Mouse (Mus musculus): Measurements from ENCODE around the gene Slit3. TPM values are rescaled to one million over a fixed set of nuclear protein-coding genes. Genes with fewer than 3 reads are reported as not detected.
A peak's percentile ranks its signal among the peaks of the same experiment; 100 is the strongest.

The Slit3 gene
- polyA plus RNA-seq, 1 experiment from 2014 or later: 11.1 TPM

DNA sequence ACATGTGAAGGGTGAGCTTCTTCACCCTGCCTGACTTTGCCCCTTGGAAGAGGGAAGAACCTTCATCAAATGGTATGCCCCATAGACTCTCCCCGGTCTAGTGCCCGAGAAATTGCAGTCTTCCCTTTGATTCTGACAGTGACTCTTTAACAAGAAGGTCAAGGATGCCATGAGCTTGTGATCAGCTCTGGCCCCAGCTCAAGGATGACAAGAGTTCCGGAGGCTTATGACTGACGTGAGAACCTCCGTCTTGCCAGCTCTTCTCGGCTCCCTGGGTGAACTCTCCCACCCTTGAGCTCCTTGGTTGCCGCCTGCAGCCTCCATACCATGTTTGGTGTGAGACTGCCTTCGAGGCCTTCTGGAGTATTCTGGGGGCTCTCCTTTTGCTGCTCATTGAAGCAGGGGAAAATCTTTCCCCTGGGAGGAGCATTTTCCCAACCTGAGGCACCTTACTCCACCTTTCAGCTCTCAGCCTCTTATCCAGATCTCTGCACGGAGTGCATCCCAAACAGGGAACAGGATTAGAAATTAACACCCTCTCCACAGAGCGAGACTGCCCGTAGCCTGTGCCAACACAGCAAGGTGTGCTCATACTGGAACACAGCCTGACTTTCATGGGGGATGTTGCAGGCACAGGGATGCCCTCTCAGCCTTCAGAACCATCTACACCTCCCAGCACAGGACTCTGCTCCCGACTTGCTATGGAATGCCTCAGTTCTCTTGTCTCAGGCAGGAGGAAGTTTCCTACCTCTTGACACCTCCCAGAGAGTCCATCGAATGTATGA lies 224.9 kb downstream of the Slit3 start:
- 83% methylated on average over 13 of the region's 13 CpGs for WGBS
- peaks cover 14% of the 10 kb centered on the region for H3K27me3 ChIP-seq (ENCODE audit: control insufficient read depth, insufficient read depth, low read length)
- DNase-seq (ENCODE audit: low spot score, missing footprints): no peak
- no peak overlapping the region for H3K9ac ChIP-seq (ENCODE audit: low read length)
- peaks cover 2% of the 10 kb centered on the region; the same call in 1 of the 2 replicates for H3K4me1 ChIP-seq (ENCODE audit: control insufficient read depth, insufficient read depth, low read length)
- no peak overlapping the region for H3K4me2 ChIP-seq
- H3K4me3 ChIP-seq (ENCODE audit: low read depth, low read length): no peak overlapping the region
- H3K9me3 ChIP-seq (ENCODE audit: control insufficient read depth, low read length): no peaks in the 10 kb centered on the region
- H3K27ac ChIP-seq (ENCODE audit: low read depth, low read length): no peak overlapping the region
- no peaks in the 10 kb centered on the region for H3K36me3 ChIP-seq (ENCODE audit: control insufficient read depth, insufficient read depth, low read length)
- ATAC-seq (ENCODE audit: low FRiP score): no peak

DNA sequence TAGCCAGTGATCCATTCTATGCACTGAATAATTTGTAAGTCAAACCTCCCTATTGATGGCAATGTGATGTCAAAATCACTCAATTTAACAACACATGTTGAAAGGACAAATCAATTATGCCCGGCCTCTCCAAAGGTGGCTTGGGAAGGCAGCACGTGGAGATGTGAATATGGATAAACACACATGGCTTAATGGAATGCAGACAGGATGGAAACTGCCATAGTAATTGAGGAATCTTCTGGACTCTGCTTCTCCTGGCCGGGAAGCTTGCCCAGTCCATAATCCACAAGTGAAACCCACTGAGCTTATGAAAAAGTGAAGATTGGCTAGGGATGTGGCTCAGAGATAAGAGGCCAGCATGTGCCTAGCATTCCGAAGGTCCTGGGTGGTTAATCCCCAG lies 227.1 kb downstream of the Slit3 start:
- H3K4me2 ChIP-seq: no peak overlapping the region
- H3K27ac ChIP-seq (ENCODE audit: low read depth, low read length): no peak overlapping the region
- no peaks in the 10 kb centered on the region for H3K36me3 ChIP-seq (ENCODE audit: control insufficient read depth, insufficient read depth, low read length)
- DNase-seq (ENCODE audit: low spot score, missing footprints) (no peak), ATAC-seq (ENCODE audit: low FRiP score) (no peak)
- no peak overlapping the region for H3K4me3 ChIP-seq (ENCODE audit: low read depth, low read length)
- H3K4me1 ChIP-seq (ENCODE audit: control insufficient read depth, insufficient read depth, low read length): peaks cover 8% of the 10 kb centered on the region; the same call in 1 of the 2 replicates
- 30% methylated on average over 4 of the region's 4 CpGs for WGBS
- no peaks in the 10 kb centered on the region for H3K9me3 ChIP-seq (ENCODE audit: control insufficient read depth, low read length)
- H3K9ac ChIP-seq (ENCODE audit: low read length): no peak overlapping the region
- peaks cover 19% of the 10 kb centered on the region for H3K27me3 ChIP-seq (ENCODE audit: control insufficient read depth, insufficient read depth, low read length)

DNA sequence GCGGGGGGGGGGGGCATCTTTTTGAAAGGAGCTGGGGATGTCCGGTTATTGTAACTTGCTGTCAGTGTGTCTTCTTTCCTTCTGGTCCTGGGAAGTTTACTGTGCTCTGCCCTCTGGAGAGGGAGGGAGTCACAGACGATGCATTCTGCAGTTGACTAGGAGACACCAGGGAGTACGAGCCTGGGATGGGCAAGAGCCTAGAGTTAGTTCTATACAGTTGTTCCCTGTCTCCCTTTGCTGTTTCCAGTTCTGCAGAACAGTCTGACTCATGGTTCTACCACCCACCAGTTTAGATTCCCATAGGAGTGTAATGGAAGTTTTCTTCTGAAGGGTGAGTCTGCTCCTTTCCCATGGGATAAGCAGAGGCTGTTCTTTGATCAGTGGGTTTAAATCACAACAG lies 229.9 kb downstream of the Slit3 start:
- H3K9ac ChIP-seq (ENCODE audit: low read length): no peak overlapping the region
- DNase-seq (ENCODE audit: low spot score, missing footprints) (no peak), ATAC-seq (ENCODE audit: low FRiP score) (no peak)
- H3K9me3 ChIP-seq (ENCODE audit: control insufficient read depth, low read length): no peaks in the 10 kb centered on the region
- WGBS: 13% methylated on average over 4 of the region's 4 CpGs
- H3K27me3 ChIP-seq (ENCODE audit: control insufficient read depth, insufficient read depth, low read length): peaks cover 17% of the 10 kb centered on the region
- H3K4me3 ChIP-seq (ENCODE audit: low read depth, low read length): no peak overlapping the region
- peaks cover 8% of the 10 kb centered on the region; the same call in 1 of the 2 replicates for H3K4me1 ChIP-seq (ENCODE audit: control insufficient read depth, insufficient read depth, low read length)
- no peak overlapping the region for H3K27ac ChIP-seq (ENCODE audit: low read depth, low read length)
- no peaks in the 10 kb centered on the region for H3K36me3 ChIP-seq (ENCODE audit: control insufficient read depth, insufficient read depth, low read length)
- no peak overlapping the region for H3K4me2 ChIP-seq

DNA sequence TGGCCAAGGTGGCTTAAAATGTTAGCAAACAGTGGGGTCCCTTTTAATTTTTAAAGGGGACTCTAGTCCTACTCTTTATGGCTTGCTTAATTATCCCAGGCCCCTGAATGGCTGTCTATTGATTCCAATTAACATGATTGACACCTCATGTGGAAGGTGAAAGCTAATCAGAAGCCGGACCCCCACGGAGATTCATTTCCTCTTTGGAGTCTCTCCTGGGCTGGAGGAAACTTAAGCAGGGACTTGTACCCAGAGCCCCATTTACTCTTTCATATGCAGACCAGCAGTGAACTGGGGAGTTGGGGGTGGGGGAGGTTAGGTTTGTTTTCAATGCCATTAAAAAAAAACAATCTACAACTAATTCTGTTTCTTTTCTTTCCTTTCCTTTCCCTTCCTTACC lies 230.4 kb downstream of the Slit3 start:
- ATAC-seq (ENCODE audit: low FRiP score): no peak
- Histone ChIP-seq H3K9me3 (ENCODE audit: control insufficient read depth, low read length) (no peaks in the 10 kb centered on the region), H3K4me2 (no peak overlapping the region), H3K27ac (ENCODE audit: low read depth, low read length) (no peak overlapping the region), H3K36me3 (ENCODE audit: control insufficient read depth, insufficient read depth, low read length) (no peaks in the 10 kb centered on the region), H3K9ac (ENCODE audit: low read length) (no peak overlapping the region), H3K27me3 (ENCODE audit: control insufficient read depth, insufficient read depth, low read length) (peaks cover 21% of the 10 kb centered on the region), H3K4me1 (ENCODE audit: control insufficient read depth, insufficient read depth, low read length) (peaks cover 8% of the 10 kb centered on the region; the same call in 1 of the 2 replicates), H3K4me3 (ENCODE audit: low read depth, low read length) (no peak overlapping the region)
- no peak for DNase-seq (ENCODE audit: low spot score, missing footprints)
- WGBS: 4% methylated on average over 2 of the region's 2 CpGs

DNA sequence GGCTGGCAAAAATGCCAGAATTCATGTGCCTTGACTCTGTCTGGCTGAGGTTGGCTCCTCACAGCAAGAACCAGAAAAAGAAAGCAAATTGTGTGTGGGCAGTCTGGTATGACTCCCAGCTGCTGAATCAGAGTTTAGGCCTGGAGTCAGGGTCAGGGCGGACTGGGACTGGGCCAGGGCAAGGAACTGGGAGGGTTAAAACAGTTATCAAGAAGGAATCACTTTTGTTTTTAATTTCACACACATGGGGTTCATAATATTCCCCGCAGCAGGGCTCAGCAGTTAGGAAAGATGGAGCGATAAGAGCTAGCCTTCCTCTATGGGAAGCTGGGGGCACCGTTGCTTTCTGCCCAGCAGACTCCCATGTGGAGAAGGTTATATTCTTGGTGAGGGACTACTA lies 234.8 kb downstream of the Slit3 start:
- ATAC-seq (ENCODE audit: low FRiP score): no peak
- DNase-seq (ENCODE audit: low spot score, missing footprints): no peak
- Histone ChIP-seq H3K4me3 (ENCODE audit: low read depth, low read length) (no peak overlapping the region), H3K27me3 (ENCODE audit: control insufficient read depth, insufficient read depth, low read length) (peaks cover 48% of the 10 kb centered on the region), H3K27ac (ENCODE audit: low read depth, low read length) (no peak overlapping the region), H3K4me1 (ENCODE audit: control insufficient read depth, insufficient read depth, low read length) (peaks cover 6% of the 10 kb centered on the region; the same call in 1 of the 2 replicates), H3K9ac (ENCODE audit: low read length) (no peak overlapping the region), H3K9me3 (ENCODE audit: control insufficient read depth, low read length) (no peaks in the 10 kb centered on the region), H3K36me3 (ENCODE audit: control insufficient read depth, insufficient read depth, low read length) (no peaks in the 10 kb centered on the region), H3K4me2 (no peak overlapping the region)
- WGBS: 75% methylated on average over 4 of the region's 4 CpGs

DNA sequence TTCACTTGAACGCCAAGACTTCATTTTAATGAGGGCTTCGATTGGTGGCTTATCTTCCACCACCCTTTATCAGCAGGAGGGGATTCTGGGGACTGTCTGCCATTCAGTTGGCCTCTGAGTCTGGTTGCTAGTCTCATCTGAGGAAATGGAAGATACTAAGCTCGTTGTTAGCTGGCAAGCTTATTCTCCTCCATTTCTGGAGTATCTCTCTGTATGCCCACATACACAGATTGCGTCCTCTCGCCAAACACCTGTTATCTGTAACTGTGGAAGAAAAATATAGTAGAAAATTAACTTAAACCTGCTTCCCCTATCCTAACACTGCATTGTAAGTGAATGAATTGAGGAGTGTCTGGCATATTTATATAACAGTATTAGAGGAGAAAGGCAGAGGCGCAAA lies 240.0 kb downstream of the Slit3 start:
- Histone ChIP-seq H3K9me3 (ENCODE audit: control insufficient read depth, low read length) (no peaks in the 10 kb centered on the region), H3K4me2 (no peak overlapping the region), H3K27ac (ENCODE audit: low read depth, low read length) (no peak overlapping the region), H3K4me1 (ENCODE audit: control insufficient read depth, insufficient read depth, low read length) (peaks cover 10% of the 10 kb centered on the region), H3K27me3 (ENCODE audit: control insufficient read depth, insufficient read depth, low read length) (peaks cover 82% of the 10 kb centered on the region), H3K36me3 (ENCODE audit: control insufficient read depth, insufficient read depth, low read length) (no peaks in the 10 kb centered on the region), H3K9ac (ENCODE audit: low read length) (no peak overlapping the region), H3K4me3 (ENCODE audit: low read depth, low read length) (no peak overlapping the region)
- ATAC-seq (ENCODE audit: low FRiP score): no peak
- WGBS: 86% methylated on average over 6 of the region's 6 CpGs
- no peak for DNase-seq (ENCODE audit: low spot score, missing footprints)

DNA sequence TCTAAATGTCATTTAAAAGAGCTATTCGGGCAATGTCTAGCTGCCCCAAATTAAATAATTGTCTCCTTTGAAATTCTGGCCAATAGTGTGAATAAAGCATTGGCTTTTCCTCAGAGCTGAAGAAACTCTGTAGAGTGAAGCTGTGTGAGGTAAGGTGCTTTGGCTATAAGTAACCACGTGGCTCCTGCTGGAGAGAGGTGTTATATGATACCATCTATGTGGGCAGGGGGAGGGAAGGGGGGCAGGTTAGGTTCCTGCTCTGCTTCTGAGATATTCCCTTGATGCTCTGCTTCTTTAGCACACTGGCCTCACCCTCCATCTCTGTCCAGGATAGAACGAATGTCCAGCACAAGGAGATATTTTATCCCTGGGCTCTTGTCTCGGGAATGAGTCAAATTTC lies 242.0 kb downstream of the Slit3 start:
- Histone ChIP-seq H3K4me1 (ENCODE audit: control insufficient read depth, insufficient read depth, low read length) (peaks cover 15% of the 10 kb centered on the region), H3K27ac (ENCODE audit: low read depth, low read length) (no peak overlapping the region), H3K27me3 (ENCODE audit: control insufficient read depth, insufficient read depth, low read length) (peaks cover 84% of the 10 kb centered on the region), H3K4me2 (no peak overlapping the region), H3K9me3 (ENCODE audit: control insufficient read depth, low read length) (peaks cover 2% of the 10 kb centered on the region; the same call in 1 of the 2 replicates), H3K4me3 (ENCODE audit: low read depth, low read length) (no peak overlapping the region), H3K36me3 (ENCODE audit: control insufficient read depth, insufficient read depth, low read length) (no peaks in the 10 kb centered on the region), H3K9ac (ENCODE audit: low read length) (no peak overlapping the region)
- ATAC-seq (ENCODE audit: low FRiP score): no peak
- WGBS: 63% methylated on average over 4 of the region's 4 CpGs
- no peak for DNase-seq (ENCODE audit: low spot score, missing footprints)

DNA sequence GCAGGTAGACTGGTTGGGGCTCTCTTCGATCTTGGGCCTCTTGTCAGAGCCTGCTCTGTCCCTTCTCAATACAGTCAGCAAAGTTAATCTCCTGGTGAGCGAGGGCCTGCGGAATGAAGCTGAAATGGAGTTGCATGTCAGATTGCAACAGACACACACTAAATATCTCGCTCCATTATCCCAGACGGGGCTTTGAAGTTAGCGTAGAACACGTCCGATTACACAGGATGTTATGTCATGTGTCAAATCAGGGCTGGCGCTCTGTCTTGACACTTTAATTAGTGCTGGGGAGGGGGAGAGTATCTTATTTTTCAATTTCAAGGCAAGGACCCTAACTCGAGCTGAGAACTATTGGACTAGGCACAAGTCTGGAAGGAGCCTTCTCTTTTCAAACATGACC lies 243.4 kb downstream of the Slit3 start:
- H3K27ac ChIP-seq (ENCODE audit: low read depth, low read length): no peak overlapping the region
- no peaks in the 10 kb centered on the region for H3K36me3 ChIP-seq (ENCODE audit: control insufficient read depth, insufficient read depth, low read length)
- H3K9me3 ChIP-seq (ENCODE audit: control insufficient read depth, low read length): peaks cover 2% of the 10 kb centered on the region; the same call in 1 of the 2 replicates
- peaks cover 89% of the 10 kb centered on the region for H3K27me3 ChIP-seq (ENCODE audit: control insufficient read depth, insufficient read depth, low read length)
- H3K4me3 ChIP-seq (ENCODE audit: low read depth, low read length): no peak overlapping the region
- 51% methylated on average over 10 of the region's 10 CpGs for WGBS
- no peak overlapping the region for H3K9ac ChIP-seq (ENCODE audit: low read length)
- DNase-seq (ENCODE audit: low spot score, missing footprints): no peak
- H3K4me2 ChIP-seq: no peak overlapping the region
- H3K4me1 ChIP-seq (ENCODE audit: control insufficient read depth, insufficient read depth, low read length): peaks cover 15% of the 10 kb centered on the region
- ATAC-seq (ENCODE audit: low FRiP score): no peak

DNA sequence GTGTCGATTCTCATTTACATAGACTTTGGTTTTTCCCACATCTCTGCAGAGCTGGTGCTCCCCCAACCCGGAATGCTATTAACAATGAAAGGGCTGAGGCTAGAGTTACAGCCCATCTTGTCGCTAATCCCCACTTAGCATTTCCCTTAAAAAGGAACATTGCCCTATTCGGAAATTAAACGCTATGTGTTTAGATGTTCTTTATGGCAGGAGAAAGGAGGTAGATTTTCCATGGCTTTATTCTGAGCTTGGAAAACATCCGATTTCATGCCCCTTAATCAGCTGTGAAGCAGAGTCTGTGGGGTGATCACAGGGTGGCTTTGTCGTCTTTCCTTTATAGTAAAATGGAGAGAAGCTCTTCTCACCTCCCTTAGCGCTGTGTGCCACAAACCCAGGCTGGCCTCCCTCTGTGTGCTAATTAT lies 244.5 kb downstream of the Slit3 start:
- DNase-seq (ENCODE audit: low spot score, missing footprints) (peak; percentile 89), ATAC-seq (ENCODE audit: low FRiP score) (peak; percentile 84)
- Histone ChIP-seq H3K4me1 (ENCODE audit: control insufficient read depth, insufficient read depth, low read length) (peaks cover 15% of the 10 kb centered on the region), H3K36me3 (ENCODE audit: control insufficient read depth, insufficient read depth, low read length) (no peaks in the 10 kb centered on the region), H3K4me3 (ENCODE audit: low read depth, low read length) (no peak overlapping the region), H3K27ac (ENCODE audit: low read depth, low read length) (no peak overlapping the region), H3K9me3 (ENCODE audit: control insufficient read depth, low read length) (peaks cover 2% of the 10 kb centered on the region; the same call in 1 of the 2 replicates), H3K9ac (ENCODE audit: low read length) (no peak overlapping the region), H3K4me2 (no peak overlapping the region; the same call in 1 of the 2 replicates), H3K27me3 (ENCODE audit: control insufficient read depth, insufficient read depth, low read length) (peaks cover 90% of the 10 kb centered on the region)
- WGBS: 4% methylated on average over 8 of the region's 8 CpGs

All from midbrain, embryonic 11.5 days (tissue).